Mouse (Mus musculus): ENCODE measurements around the gene Lrrc28. TPM values are rescaled to one million over a fixed set of nuclear protein-coding genes. Genes with fewer than 3 reads are reported as not detected.

The Lrrc28 gene
- polyA plus RNA-seq, 1 experiment from 2014 or later, result 11.5 TPM

DNA sequence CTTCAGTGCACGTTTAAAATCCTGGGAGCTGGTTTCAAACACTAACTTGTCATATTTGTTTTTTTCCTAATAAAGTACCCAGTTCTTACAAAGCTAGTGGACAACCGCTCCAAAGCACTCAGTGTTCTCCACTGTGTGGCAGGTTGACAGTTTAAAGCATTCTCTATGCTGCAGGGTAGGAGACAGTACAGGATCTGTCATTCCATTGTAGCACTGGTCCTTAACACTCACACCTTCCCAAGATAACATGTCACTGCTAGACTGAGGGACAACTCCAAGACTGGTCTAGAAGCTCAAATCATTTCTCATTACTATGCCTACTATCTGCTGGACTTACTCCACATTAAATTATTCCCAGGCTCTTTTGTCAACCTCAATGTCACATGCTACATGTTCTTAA, 90.2 kb downstream of the Lrrc28 start:
- Histone ChIP-seq H3K36me3 (no peaks in the 10 kb centered on the region), H3K4me3 (no peak overlapping the region), H3K27me3 (no peaks in the 10 kb centered on the region), H3K4me2 (no peak overlapping the region), H3K9me3 (replicated peaks) (no peaks in the 10 kb centered on the region), H3K4me1 (replicated peaks) (peaks cover 33% of the 10 kb centered on the region), H3K27ac (peak overlapping the region; percentile 77), H3K9ac (no peak overlapping the region)
- ATAC-seq (replicated peaks; ENCODE audit: insufficient number of reproducible peaks, insufficient read depth, low FRiP score, low read depth), result peak; percentile 83
- 48% methylated on average over 2 of the region's 2 CpGs for WGBS

DNA sequence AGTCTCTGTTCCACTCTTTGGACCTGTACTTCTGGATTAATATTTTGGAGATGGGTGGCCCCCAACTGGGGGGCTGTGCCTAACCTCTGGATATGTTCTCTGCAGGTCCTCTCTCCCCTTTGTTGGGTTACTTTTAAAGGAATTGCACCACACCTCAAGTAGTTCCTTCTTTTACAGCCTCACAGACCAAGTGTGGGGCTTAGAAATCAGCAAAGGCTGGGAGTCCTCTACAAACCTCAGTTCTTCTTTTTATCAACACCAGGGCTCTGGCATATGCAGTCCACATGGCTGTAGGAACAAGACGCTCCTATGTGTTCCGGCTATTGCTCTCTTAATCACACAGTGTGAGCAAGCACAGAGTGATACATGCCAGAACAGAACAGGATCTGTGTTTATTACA, 93.8 kb downstream of the Lrrc28 start:
- WGBS, result 76% methylated on average over 2 of the region's 2 CpGs
- Histone ChIP-seq H3K9me3 (replicated peaks) (no peaks in the 10 kb centered on the region), H3K27me3 (no peaks in the 10 kb centered on the region), H3K4me2 (no peak overlapping the region), H3K36me3 (no peaks in the 10 kb centered on the region), H3K27ac (no peak overlapping the region), H3K4me1 (replicated peaks) (peaks cover 31% of the 10 kb centered on the region), H3K4me3 (no peak overlapping the region), H3K9ac (no peak overlapping the region)
- no peak for ATAC-seq (replicated peaks; ENCODE audit: insufficient number of reproducible peaks, insufficient read depth, low FRiP score, low read depth)

DNA sequence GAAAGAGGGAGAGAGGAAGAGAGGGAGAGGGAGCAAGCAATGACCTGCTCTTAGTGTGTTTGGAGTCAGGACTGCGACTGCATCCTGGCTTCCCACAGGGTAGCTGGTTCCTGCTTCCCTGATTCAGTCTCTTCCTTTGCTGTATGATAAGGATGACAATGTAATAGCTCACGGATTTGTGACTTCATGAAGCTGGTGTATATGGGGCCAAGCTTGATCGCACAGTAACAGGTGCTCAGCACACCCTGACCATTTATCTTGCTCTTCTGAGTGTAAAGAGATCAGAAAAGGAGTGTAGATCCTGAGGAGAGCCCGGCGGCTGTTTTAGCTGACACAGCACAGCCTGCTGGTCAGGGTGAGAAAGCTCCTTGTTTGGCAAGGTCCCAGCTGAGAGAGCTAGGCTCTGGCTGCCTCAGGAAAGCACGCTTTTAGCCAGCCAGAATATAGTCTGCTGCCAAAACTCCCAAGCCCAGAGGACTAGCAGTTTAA, 96.0 kb downstream of the Lrrc28 start:
- 14% methylated on average over 6 of the region's 6 CpGs for WGBS
- H3K27ac ChIP-seq, result peak overlapping the region; percentile 41
- peaks cover 23% of the 10 kb centered on the region for H3K4me1 ChIP-seq (replicated peaks)
- H3K4me3 ChIP-seq, result no peak overlapping the region
- H3K9me3 ChIP-seq (replicated peaks), result no peaks in the 10 kb centered on the region
- H3K4me2 ChIP-seq, result no peak overlapping the region
- no peak overlapping the region for H3K9ac ChIP-seq
- no peaks in the 10 kb centered on the region for H3K36me3 ChIP-seq
- H3K27me3 ChIP-seq, result no peaks in the 10 kb centered on the region
- peak; percentile 83 for ATAC-seq (replicated peaks; ENCODE audit: insufficient number of reproducible peaks, insufficient read depth, low FRiP score, low read depth)

DNA sequence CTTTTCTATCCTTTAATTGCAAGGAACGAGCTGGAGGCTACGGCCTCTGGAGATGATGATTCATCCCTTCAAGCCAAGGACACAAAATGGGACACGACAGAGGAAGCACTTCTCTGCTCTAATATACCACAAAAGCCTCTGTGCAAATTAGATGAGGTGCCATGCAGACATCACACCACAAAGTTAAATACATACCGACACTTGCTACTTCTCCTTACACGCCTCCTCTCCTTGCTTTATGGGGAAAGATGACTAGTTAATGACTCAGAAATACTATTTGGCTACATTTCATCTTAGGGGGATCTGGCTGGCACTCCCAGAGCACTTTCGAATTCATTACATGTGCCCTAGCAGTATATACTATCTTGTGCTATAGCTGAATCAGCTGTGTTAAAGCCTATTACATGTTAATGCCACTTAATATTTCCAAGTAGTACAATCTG, 96.4 kb downstream of the Lrrc28 start:
- Histone ChIP-seq H3K4me3 (no peak overlapping the region), H3K9me3 (replicated peaks) (no peaks in the 10 kb centered on the region), H3K27me3 (no peaks in the 10 kb centered on the region), H3K27ac (no peak overlapping the region), H3K36me3 (no peaks in the 10 kb centered on the region), H3K4me2 (no peak overlapping the region), H3K4me1 (replicated peaks) (peaks cover 21% of the 10 kb centered on the region), H3K9ac (no peak overlapping the region)
- WGBS, result 82% methylated on average over 6 of the region's 6 CpGs
- ATAC-seq (replicated peaks; ENCODE audit: insufficient number of reproducible peaks, insufficient read depth, low FRiP score, low read depth), result no peak

DNA sequence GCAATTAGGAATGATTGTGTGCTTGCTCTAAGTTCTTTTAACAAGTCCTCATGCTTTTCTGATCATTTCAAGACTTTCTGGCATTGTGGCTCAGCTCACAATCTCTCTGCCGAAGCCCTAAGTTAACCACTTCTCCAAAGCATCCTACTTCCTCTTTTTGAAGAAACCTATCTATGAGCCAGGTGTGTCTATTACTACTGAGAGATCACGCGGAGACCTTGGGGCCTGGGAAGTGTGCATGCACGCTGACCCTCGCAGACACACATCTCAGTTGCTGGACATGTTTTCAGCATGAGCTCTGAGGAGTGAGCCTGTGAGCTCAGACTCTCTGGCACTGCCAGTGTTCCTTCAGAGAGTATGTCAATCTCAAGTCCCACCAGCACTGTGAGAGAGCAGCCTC, 98.8 kb downstream of the Lrrc28 start:
- H3K36me3 ChIP-seq, result no peaks in the 10 kb centered on the region
- H3K9me3 ChIP-seq (replicated peaks), result no peaks in the 10 kb centered on the region
- WGBS, result 81% methylated on average over 5 of the region's 5 CpGs
- no peak overlapping the region for H3K27ac ChIP-seq
- H3K4me3 ChIP-seq, result no peak overlapping the region
- H3K4me2 ChIP-seq, result no peak overlapping the region
- no peaks in the 10 kb centered on the region for H3K27me3 ChIP-seq
- ATAC-seq (replicated peaks; ENCODE audit: insufficient number of reproducible peaks, insufficient read depth, low FRiP score, low read depth), result no peak
- peaks cover 16% of the 10 kb centered on the region for H3K4me1 ChIP-seq (replicated peaks)
- H3K9ac ChIP-seq, result no peak overlapping the region

DNA sequence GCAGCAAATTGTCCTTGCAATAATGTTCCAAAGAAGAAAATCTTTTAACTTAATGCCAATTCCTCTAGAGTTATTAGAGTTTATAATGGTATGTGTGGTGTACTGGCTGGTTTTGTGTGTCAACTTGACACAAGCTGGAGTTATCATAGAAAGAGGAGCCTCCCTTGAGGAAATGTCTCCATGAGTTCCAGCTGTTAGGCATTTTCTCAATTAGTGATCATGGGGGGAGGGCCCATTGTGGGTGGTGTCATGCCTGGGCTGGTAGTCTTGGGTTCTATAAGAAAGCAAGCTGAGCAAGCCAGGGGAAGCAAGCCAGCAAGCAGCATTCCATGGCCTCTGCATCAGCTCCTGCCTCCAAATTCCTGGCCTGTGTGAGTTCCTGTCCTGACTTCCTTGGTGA, 100.5 kb downstream of the Lrrc28 start:
- Histone ChIP-seq H3K4me3 (no peak overlapping the region), H3K27ac (no peak overlapping the region), H3K9me3 (replicated peaks) (no peaks in the 10 kb centered on the region), H3K4me1 (replicated peaks) (peaks cover 9% of the 10 kb centered on the region), H3K27me3 (no peaks in the 10 kb centered on the region), H3K9ac (no peak overlapping the region), H3K36me3 (no peaks in the 10 kb centered on the region), H3K4me2 (no peak overlapping the region)
- no peak for ATAC-seq (replicated peaks; ENCODE audit: insufficient number of reproducible peaks, insufficient read depth, low FRiP score, low read depth)

DNA sequence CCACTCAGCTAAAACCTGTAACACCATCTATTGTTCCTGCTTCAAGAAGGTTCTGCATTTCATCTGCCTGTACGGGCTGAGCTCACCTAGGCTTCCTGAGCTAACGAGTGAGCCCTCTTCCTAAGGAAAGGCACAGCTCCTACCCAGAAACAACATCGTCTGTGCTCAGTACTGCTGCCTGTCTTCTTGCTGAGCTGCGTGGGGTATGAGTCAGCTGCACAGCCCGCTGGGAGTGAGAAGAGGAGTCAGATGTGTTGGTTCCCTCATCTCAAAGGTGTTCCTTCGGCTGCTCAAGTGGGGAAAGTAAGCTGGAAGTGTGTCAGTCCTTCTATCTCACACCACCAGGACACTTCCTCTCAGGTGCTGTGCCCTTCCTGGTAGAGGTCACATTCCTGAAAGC, 101.4 kb downstream of the Lrrc28 start:
- WGBS, result 77% methylated on average over 6 of the region's 6 CpGs
- H3K4me2 ChIP-seq, result no peak overlapping the region

DNA sequence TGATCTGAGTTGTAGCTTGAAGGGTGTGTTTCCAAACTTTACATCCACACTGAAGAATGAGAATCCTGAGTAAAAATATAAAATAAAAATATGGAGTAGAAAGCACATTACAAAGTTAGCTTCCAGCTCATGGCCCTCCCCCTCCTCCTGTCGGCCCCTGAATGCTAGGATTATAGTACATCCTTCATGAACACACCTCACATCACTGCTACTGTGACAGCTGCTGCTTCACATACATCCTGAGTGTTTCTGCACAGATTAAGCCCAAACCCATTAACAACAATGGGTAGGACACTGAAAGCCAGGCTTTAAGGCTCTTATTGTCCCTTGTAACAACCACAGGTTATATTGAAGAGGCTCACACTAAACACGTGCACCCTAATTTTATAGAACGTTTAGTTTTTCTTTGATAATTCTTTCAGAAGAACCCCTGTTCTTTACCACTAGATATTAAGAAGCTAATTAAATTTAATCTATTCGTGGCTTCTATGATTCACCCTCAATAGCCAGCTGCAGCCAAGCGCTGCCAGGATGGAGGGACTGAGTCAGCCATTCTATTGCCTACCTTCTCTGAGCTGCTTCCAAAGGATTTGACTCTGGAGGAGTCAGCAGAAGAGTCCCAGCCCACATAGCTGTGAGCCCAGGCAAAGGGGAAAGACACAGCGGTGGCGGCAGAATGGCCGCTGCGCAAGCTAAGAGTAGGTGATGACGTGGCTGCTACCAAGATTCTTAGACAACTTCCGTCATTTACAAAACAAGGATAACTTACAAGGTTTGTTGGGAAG, 108.3 kb downstream of the Lrrc28 start:
- Histone ChIP-seq H3K9ac (no peak overlapping the region), H3K9me3 (replicated peaks) (no peaks in the 10 kb centered on the region), H3K4me3 (no peak overlapping the region), H3K4me2 (no peak overlapping the region), H3K27ac (no peak overlapping the region), H3K27me3 (no peaks in the 10 kb centered on the region), H3K4me1 (replicated peaks) (peaks cover 4% of the 10 kb centered on the region), H3K36me3 (no peaks in the 10 kb centered on the region)
- WGBS, result 84% methylated on average over 11 of the region's 11 CpGs
- ATAC-seq (replicated peaks; ENCODE audit: insufficient number of reproducible peaks, insufficient read depth, low FRiP score, low read depth), result no peak

More for the DNA sequence above, 101.4 kb downstream of the Lrrc28 start:
- Histone ChIP-seq H3K27me3 (no peaks in the 10 kb centered on the region), H3K9me3 (replicated peaks) (no peaks in the 10 kb centered on the region), H3K36me3 (no peaks in the 10 kb centered on the region), H3K9ac (no peak overlapping the region), H3K27ac (no peak overlapping the region), H3K4me1 (replicated peaks) (peaks cover under 1% of the 10 kb centered on the region), H3K4me3 (no peak overlapping the region)
- ATAC-seq (replicated peaks; ENCODE audit: insufficient number of reproducible peaks, insufficient read depth, low FRiP score, low read depth), result no peak

DNA sequence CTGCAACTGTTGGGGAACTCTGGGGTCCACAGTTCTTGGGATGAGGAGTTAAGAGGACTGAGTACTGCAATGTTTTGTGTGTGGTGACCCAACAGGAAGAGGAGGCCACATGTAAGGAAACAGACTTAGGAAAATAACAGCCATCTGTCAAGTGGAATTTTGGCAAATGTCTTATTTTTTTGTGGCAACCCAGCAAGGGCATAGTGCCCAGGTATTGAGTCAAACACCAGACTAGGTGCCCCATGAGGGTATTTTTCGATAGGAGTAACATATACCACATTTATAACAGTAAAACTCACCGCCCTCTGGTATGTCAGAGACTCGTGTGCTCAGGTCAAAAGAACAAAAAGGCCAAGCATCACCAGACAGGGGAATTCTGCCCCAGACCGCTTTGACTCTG, 109.1 kb downstream of the Lrrc28 start:
- H3K36me3 ChIP-seq, result no peaks in the 10 kb centered on the region
- no peaks in the 10 kb centered on the region for H3K9me3 ChIP-seq (replicated peaks)
- no peak overlapping the region for H3K27ac ChIP-seq
- H3K4me3 ChIP-seq, result no peak overlapping the region
- ATAC-seq (replicated peaks; ENCODE audit: insufficient number of reproducible peaks, insufficient read depth, low FRiP score, low read depth), result no peak
- H3K27me3 ChIP-seq, result no peaks in the 10 kb centered on the region
- H3K4me1 ChIP-seq (replicated peaks), result peaks cover 11% of the 10 kb centered on the region
- WGBS, result 75% methylated on average over 4 of the region's 4 CpGs
- H3K4me2 ChIP-seq, result no peak overlapping the region
- H3K9ac ChIP-seq, result no peak overlapping the region

DNA sequence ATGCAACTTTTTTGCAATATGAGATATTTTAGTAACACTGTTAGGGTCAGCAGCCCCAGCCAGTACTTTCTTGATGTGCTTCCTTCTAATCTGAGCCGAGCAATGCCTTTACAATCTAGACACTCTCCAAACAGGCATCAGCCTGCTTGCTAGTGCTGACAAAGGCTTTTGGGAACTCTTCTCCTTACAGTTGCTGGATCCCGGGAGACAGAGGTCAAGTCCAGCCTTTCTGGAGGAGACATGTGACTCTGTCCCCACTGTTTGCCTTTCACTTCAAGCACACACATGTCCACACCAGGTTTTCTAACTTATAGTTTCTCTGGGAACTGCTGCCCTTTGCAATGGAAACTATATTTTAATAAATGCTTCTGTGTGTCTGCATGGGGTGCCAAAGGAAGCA, 114.1 kb downstream of the Lrrc28 start:
- Histone ChIP-seq H3K4me2 (no peak overlapping the region), H3K27me3 (no peaks in the 10 kb centered on the region), H3K4me3 (no peak overlapping the region), H3K9ac (no peak overlapping the region), H3K9me3 (replicated peaks) (no peaks in the 10 kb centered on the region), H3K27ac (peak overlapping the region; percentile 45), H3K4me1 (replicated peaks) (peaks cover 38% of the 10 kb centered on the region), H3K36me3 (no peaks in the 10 kb centered on the region)
- WGBS, result 17% methylated on average over 2 of the region's 2 CpGs
- ATAC-seq (replicated peaks; ENCODE audit: insufficient number of reproducible peaks, insufficient read depth, low FRiP score, low read depth), result no peak

DNA sequence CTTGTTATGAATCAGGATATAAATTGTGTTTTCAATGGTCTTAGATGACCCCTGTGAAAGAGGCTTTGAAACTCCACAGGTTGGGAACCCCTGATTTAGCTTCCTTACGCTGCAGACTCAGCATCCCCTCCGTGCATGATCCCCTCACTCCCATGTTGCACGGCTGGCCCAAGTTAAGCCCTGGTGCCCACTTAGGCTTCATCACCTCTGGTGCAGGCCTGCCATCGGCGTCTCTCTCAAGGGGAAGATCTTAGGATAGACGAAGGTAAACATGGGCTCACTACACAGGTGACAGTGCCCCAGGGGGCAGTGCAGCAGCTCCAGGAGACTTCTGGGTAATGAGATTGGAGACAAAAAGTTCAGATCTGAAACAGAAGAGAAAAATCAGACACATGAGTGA, 115.7 kb downstream of the Lrrc28 start:
- 68% methylated on average over 6 of the region's 6 CpGs for WGBS
- Histone ChIP-seq H3K27me3 (no peaks in the 10 kb centered on the region), H3K9ac (no peak overlapping the region), H3K4me1 (replicated peaks) (peaks cover 38% of the 10 kb centered on the region), H3K27ac (no peak overlapping the region), H3K4me3 (no peak overlapping the region), H3K9me3 (replicated peaks) (no peaks in the 10 kb centered on the region), H3K36me3 (no peaks in the 10 kb centered on the region), H3K4me2 (no peak overlapping the region)
- no peak for ATAC-seq (replicated peaks; ENCODE audit: insufficient number of reproducible peaks, insufficient read depth, low FRiP score, low read depth)

DNA sequence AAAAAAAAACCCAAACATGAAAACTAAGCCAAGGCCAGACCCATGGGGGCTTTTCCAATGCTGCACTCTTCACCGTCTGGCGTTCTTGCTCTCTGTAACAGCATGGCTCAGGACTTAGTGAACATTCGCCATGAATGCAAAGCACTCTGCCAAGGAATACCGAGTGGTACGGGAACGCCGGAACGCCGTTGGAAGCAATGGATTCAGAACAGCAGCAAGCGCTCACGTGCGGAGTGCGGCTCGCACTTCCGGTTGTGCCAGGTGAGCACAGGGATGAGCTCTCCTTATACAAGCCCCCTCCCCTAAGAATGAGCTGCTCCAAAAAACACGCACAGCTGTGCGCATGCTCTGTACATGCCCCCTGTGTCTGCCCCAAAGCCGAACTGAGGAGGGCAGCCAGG, 116.2 kb downstream of the Lrrc28 start:
- Histone ChIP-seq H3K36me3 (no peaks in the 10 kb centered on the region), H3K4me1 (replicated peaks) (peaks cover 38% of the 10 kb centered on the region), H3K27ac (no peak overlapping the region), H3K4me3 (no peak overlapping the region), H3K9me3 (replicated peaks) (no peaks in the 10 kb centered on the region), H3K27me3 (no peaks in the 10 kb centered on the region), H3K9ac (no peak overlapping the region), H3K4me2 (no peak overlapping the region)
- no peak for ATAC-seq (replicated peaks; ENCODE audit: insufficient number of reproducible peaks, insufficient read depth, low FRiP score, low read depth)
- WGBS, result 95% methylated on average over 18 of the region's 18 CpGs
